Mouse (Mus musculus): ENCODE data around the gene Cyp4b1.

- TF ChIP-seq CTCF (IDR thresholded peaks at IDR 0.05; ENCODE audit: low read depth) (no peak), EP300 (IDR thresholded peaks at IDR 0.05; ENCODE audit: low read depth) (no peak)
Measured at GRCm38 (mm10) chr4:115657867-115658249, 10.3 kb upstream of the Cyp4b1 start.

All from heart, postnatal 0 days (tissue).